Mouse (Mus musculus): ENCODE measurements around the gene Kcna1. TPM values are rescaled to one million over a fixed set of nuclear protein-coding genes. Genes with fewer than 3 reads are reported as not detected.
A peak's percentile ranks its signal among the peaks of the same experiment; 100 is the strongest.

The Kcna1 gene
- total and polyA plus RNA-seq, 3 experiments, result not detected

DNA sequence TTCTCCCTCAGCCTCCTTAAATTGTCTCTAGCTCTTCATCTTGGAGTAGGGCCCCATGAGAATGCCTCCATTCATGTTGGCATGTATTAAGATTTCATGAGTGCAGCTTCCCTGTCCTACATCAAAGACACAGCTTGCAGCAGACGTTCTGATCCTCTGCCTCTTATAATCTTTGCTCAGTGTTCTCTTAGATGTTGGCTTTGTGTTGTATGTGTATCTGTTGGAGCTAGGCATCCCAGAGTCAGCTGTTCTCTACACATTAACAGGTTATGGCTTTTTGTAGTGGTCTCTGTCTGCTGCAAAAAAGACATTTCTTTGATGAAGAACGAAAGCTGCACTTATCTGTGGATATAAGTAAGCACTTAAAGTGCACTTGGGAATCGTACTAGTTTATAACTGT lies 18.4 kb upstream of the Kcna1 start:
- Histone ChIP-seq H3K4me1 (ENCODE audit: control insufficient read depth in 1 of 2, insufficient read depth in 2 of 2) (no peaks in the 10 kb centered on the region), H3K27ac (ENCODE audit: insufficient read depth, low read depth) (no peak overlapping the region), H3K9ac (ENCODE audit: insufficient read depth, low read depth) (no peak overlapping the region), H3K27me3 (replicated peaks) (peaks cover 85% of the 10 kb centered on the region), H3K36me3 (replicated peaks in 1 of 2; ENCODE audit: control insufficient read depth in 1 of 2, insufficient read depth in 1 of 2, low read length in 1 of 2) (no peaks in the 10 kb centered on the region), H3K9me3 (replicated peaks; ENCODE audit: low read length) (no peaks in the 10 kb centered on the region), H3K4me3 (replicated peaks in 1 of 3; ENCODE audit: low read depth in 2 of 3, low read length in 2 of 3, poor library complexity in 1 of 3) (no peak overlapping the region), H3K79me2 (replicated peaks; ENCODE audit: control insufficient read depth, extremely low read depth, insufficient read depth, poor library complexity, severe bottlenecking) (no peaks in the 10 kb centered on the region), H3K4me2 (ENCODE audit: insufficient read depth, low read depth, poor library complexity, severe bottlenecking) (no peak overlapping the region)
- TF ChIP-seq ZC3H11A (IDR thresholded peaks at IDR 0.05; ENCODE audit: low read depth, low read length) (no peak), MAZ (IDR thresholded peaks at IDR 0.05; ENCODE audit: low read depth, low read length) (no peak), POLR2AphosphoS2 (IDR thresholded peaks at IDR 0.05; ENCODE audit: low read depth, low read length) (no peak), HCFC1 (IDR thresholded peaks at IDR 0.05; ENCODE audit: low read depth, low read length) (no peak), CHD2 (IDR thresholded peaks at IDR 0.05; ENCODE audit: low read length) (no peak), USF1 (IDR thresholded peaks at IDR 0.05; ENCODE audit: low read depth, low read length) (no peak), GABPA (IDR thresholded peaks at IDR 0.05; ENCODE audit: insufficient replicate concordance, low read depth, low read length) (no peak)
- dilution Hi-C loops (cut with MboI; ENCODE audit: extremely low pct_ligation_motif_present, extremely low pct_unique_long_range_greater_than_20kb, low sequenced_read_pairs), result no loop called here
- in situ Hi-C loops (cut with MboI; ENCODE audit: low pct_ligation_motif_present, low pct_unique_long_range_greater_than_20kb, low sequenced_read_pairs), result no loop called here
- DNase-seq (ENCODE audit: extremely low read depth), result no peak

DNA sequence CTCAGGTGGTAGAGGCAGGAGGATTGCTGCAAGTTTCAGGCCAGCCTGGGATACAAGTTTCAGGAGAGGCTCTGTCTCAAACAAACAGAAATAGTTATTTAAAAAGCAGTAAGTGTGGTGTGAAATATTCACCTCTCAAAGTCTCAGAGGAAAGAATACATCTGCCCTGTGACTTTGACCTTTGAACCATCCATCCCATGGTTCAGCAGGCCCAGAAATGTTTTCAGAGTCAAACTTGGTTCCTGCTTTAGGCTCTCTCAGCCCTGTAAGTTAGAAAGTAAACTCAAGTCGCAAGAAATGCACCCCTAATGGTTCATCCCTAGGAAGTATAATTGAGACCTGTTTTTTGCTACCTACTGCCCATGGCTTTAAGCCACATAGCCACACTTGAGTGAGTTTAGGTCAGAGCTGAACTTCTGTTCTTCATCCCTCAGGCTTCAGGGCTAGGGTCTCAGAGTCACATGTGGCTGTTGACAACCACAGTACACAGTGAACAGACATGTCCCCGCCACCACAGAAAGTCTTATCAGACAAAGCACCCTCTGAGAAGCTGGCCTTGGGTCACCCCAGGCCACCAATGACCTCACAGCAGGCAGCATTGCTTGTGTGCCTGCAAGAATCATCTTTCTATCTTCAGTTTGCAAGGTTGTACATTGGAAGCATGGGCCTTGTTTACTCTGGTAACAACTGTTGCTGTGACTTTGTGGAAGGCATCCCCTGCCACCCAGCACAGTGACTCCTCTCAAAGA lies 11.6 kb upstream of the Kcna1 start:
- H3K4me2 ChIP-seq (ENCODE audit: insufficient read depth, low read depth, poor library complexity, severe bottlenecking), result no peak overlapping the region
- in situ Hi-C loops (cut with MboI; ENCODE audit: low pct_ligation_motif_present, low pct_unique_long_range_greater_than_20kb, low sequenced_read_pairs), result no loop called here

DNA sequence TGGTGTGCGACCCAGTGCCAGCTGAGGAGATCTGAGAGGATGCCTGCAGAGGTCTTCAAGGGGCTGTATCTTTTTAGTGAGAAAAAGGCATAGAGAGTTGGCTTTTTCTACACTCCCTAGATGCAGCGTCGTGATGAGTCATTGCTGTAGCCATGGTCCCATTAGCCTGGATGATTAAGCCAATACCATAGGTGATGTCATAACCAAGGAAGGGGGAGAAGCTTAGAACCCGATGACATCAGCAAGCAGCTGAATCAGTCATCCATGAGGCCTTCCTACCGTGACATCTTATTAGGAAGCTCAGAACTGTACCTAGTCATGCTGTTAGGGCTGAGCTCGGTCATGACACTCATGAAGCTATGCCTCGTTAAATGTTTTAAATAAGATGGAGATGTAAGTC lies 7.4 kb upstream of the Kcna1 start:
- no peak overlapping the region for H3K4me2 ChIP-seq (ENCODE audit: insufficient read depth, low read depth, poor library complexity, severe bottlenecking)
- H3K4me1 ChIP-seq (ENCODE audit: control insufficient read depth in 1 of 2, insufficient read depth in 2 of 2), result no peaks in the 10 kb centered on the region
- H3K9me3 ChIP-seq (replicated peaks; ENCODE audit: low read length), result no peaks in the 10 kb centered on the region
- dilution Hi-C loops (cut with MboI; ENCODE audit: extremely low pct_ligation_motif_present, extremely low pct_unique_long_range_greater_than_20kb, low sequenced_read_pairs), result no loop called here
- H3K27ac ChIP-seq (ENCODE audit: insufficient read depth, low read depth), result no peak overlapping the region
- peak; percentile 2 for DNase-seq (ENCODE audit: extremely low read depth)
- TF ChIP-seq MYC (IDR thresholded peaks at IDR 0.05; ENCODE audit: low read depth, low read length) (no peak), EP300 (IDR thresholded peaks at IDR 0.05; ENCODE audit: low read length) (no peak), SIN3A (IDR thresholded peaks at IDR 0.05; ENCODE audit: low read length) (no peak), GABPA (IDR thresholded peaks at IDR 0.05; ENCODE audit: insufficient replicate concordance, low read depth, low read length) (no peak), ZMIZ1 (IDR thresholded peaks at IDR 0.05; ENCODE audit: low read depth, low read length) (no peak), ETS1 (conservative IDR thresholded peaks at IDR 0.05; ENCODE audit: low read depth, low read length) (no peak), USF2 (conservative IDR thresholded peaks at IDR 0.05; ENCODE audit: low read depth, low read length) (no peak), BHLHE40 (IDR thresholded peaks at IDR 0.05; ENCODE audit: low read depth, low read length) (no peak), ELF1 (IDR thresholded peaks at IDR 0.05; ENCODE audit: low read depth, low read length) (no peak), POLR2A (IDR thresholded peaks at IDR 0.05; ENCODE audit: low read depth, low read length) (no peak), MXI1 (IDR thresholded peaks at IDR 0.05; ENCODE audit: low read depth, low read length) (no peak), RCOR1 (conservative IDR thresholded peaks at IDR 0.05; ENCODE audit: low read depth, low read length) (no peak), KAT2A (IDR thresholded peaks at IDR 0.05; ENCODE audit: insufficient replicate concordance, low read length) (no peak), MAZ (IDR thresholded peaks at IDR 0.05; ENCODE audit: low read depth, low read length) (no peak), MAX (IDR thresholded peaks at IDR 0.05; ENCODE audit: low read length) (no peak), ZKSCAN1 (IDR thresholded peaks at IDR 0.05; ENCODE audit: borderline replicate concordance, low read depth, low read length) (no peak), E2F4 (IDR thresholded peaks at IDR 0.05; ENCODE audit: insufficient replicate concordance, low read depth, low read length) (no peak)
- in situ Hi-C loops (cut with MboI; ENCODE audit: low pct_ligation_motif_present, low pct_unique_long_range_greater_than_20kb, low sequenced_read_pairs), result no loop called here
- no peak overlapping the region for H3K9ac ChIP-seq (ENCODE audit: insufficient read depth, low read depth)
- no peak overlapping the region for H3K4me3 ChIP-seq (replicated peaks in 1 of 3; ENCODE audit: low read depth in 2 of 3, low read length in 2 of 3, poor library complexity in 1 of 3)
- no peaks in the 10 kb centered on the region for H3K36me3 ChIP-seq (replicated peaks in 1 of 2; ENCODE audit: control insufficient read depth in 1 of 2, insufficient read depth in 1 of 2, low read length in 1 of 2)
- peaks cover 90% of the 10 kb centered on the region for H3K27me3 ChIP-seq (replicated peaks)
- H3K79me2 ChIP-seq (replicated peaks; ENCODE audit: control insufficient read depth, extremely low read depth, insufficient read depth, poor library complexity, severe bottlenecking), result no peaks in the 10 kb centered on the region

More for the DNA sequence above, 11.6 kb upstream of the Kcna1 start:
- Histone ChIP-seq H3K36me3 (replicated peaks in 1 of 2; ENCODE audit: control insufficient read depth in 1 of 2, insufficient read depth in 1 of 2, low read length in 1 of 2) (no peaks in the 10 kb centered on the region), H3K27me3 (replicated peaks) (peaks cover 86% of the 10 kb centered on the region), H3K79me2 (replicated peaks; ENCODE audit: control insufficient read depth, extremely low read depth, insufficient read depth, poor library complexity, severe bottlenecking) (no peaks in the 10 kb centered on the region), H3K9ac (ENCODE audit: insufficient read depth, low read depth) (no peak overlapping the region), H3K9me3 (replicated peaks; ENCODE audit: low read length) (no peaks in the 10 kb centered on the region), H3K4me3 (replicated peaks in 1 of 3; ENCODE audit: low read depth in 2 of 3, low read length in 2 of 3, poor library complexity in 1 of 3) (no peak overlapping the region), H3K27ac (ENCODE audit: insufficient read depth, low read depth) (no peak overlapping the region), H3K4me1 (ENCODE audit: control insufficient read depth in 1 of 2, insufficient read depth in 2 of 2) (no peaks in the 10 kb centered on the region)
- dilution Hi-C loops (cut with MboI; ENCODE audit: extremely low pct_ligation_motif_present, extremely low pct_unique_long_range_greater_than_20kb, low sequenced_read_pairs), result no loop called here
- no peak for DNase-seq (ENCODE audit: extremely low read depth)
- TF ChIP-seq JUN (IDR thresholded peaks at IDR 0.05; ENCODE audit: insufficient read depth, low read depth, low read length) (no peak), E2F4 (IDR thresholded peaks at IDR 0.05; ENCODE audit: insufficient replicate concordance, low read depth, low read length) (no peak), JUND (conservative IDR thresholded peaks at IDR 0.05; ENCODE audit: low read depth, low read length) (no peak), ZMIZ1 (IDR thresholded peaks at IDR 0.05; ENCODE audit: low read depth, low read length) (no peak), UBTF (IDR thresholded peaks at IDR 0.05; ENCODE audit: low read depth, low read length) (no peak), MAFK (IDR thresholded peaks at IDR 0.05; ENCODE audit: insufficient replicate concordance, low read length) (no peak), MAZ (IDR thresholded peaks at IDR 0.05; ENCODE audit: low read depth, low read length) (no peak), MXI1 (IDR thresholded peaks at IDR 0.05; ENCODE audit: low read depth, low read length) (no peak), TCF12 (IDR thresholded peaks at IDR 0.05; ENCODE audit: low read depth, low read length) (no peak), RAD21 (IDR thresholded peaks at IDR 0.05; ENCODE audit: low read depth, low read length) (no peak)
